Comparison of ENCODE assay signal across 8 mouse cellular contexts in the genomic region with DNA sequence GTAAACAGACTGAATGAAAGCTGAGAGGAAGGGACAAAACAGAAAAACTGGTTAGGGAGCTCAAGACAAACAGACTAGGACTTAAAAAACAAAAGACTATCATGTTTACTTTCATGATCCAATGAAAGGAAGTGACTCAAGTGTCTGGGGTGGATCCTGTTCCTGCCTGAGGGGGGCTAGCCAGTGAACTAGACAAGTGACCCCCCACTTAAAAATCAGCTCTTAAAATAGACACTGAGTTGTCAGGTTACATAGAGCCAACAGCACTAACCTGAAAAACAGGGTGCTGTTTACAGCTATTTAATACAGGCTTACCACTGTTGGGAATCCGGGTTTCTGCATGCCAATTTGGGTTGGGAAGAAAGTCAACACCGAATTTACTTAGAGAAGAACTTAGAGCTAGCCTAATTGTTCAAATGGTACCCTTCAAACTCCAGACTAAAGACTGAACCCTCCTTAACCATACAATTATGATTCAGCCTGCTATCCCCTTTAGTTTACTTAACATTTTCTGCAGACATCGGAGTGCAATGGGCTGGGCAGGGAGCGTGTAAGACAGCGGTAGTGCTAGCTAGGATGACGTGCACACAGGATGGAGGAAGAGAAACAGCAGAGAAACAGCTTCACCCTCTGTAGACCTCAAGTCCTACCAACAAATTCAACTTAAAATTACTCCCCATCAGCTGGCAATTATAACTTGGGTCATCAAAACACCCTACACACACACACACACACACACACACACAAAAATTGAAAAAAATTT. TPM values are rescaled to one million over a fixed set of nuclear protein-coding genes. Genes with fewer than 3 reads are reported as not detected.
A peak's percentile ranks its signal among the peaks of the same experiment; 100 is the strongest.
DNase-seq lines count a peak whose midpoint lies in the region; ATAC-seq and TF ChIP-seq lines count a peak whose summit lies in the region.

No protein-coding gene starts in this region.

- intact Hi-C loops in left cerebral cortex, postnatal 25 days (cut with DNase I) = no loop called here

- 66% methylated on average over 6 of the region's 6 CpGs for WGBS in kidney, embryonic 14.5 days
- WGBS in hindbrain, embryonic 11.5 days = 89% methylated on average over 6 of the region's 6 CpGs

- H3K4me3 ChIP-seq in kidney, embryonic 14.5 days (ENCODE audit: low read length) = no peak overlapping the region
- peak overlapping the region; percentile 42; the same call in 1 of the 2 replicates for H3K4me3 ChIP-seq in G1E (ENCODE audit: low read depth, low read length)
- no peak overlapping the region for H3K4me3 ChIP-seq in hindbrain, embryonic 11.5 days (ENCODE audit: low read depth, low read length)

- H3K36me3 ChIP-seq in kidney, embryonic 14.5 days (ENCODE audit: control insufficient read depth, insufficient read depth, low read length) = peaks cover 7% of the 10 kb centered on the region; the same call in 1 of the 2 replicates
- H3K36me3 ChIP-seq in G1E (replicated peaks) = peaks cover 55% of the 10 kb centered on the region
- H3K36me3 ChIP-seq in hindbrain, embryonic 11.5 days (ENCODE audit: control insufficient read depth, insufficient read depth, low read length) = no peaks in the 10 kb centered on the region

- H3K27ac ChIP-seq in kidney, embryonic 14.5 days (ENCODE audit: low read depth, low read length) = no peak overlapping the region
- no peak overlapping the region for H3K27ac ChIP-seq in hindbrain, embryonic 11.5 days (ENCODE audit: low read depth, low read length)

- peaks cover 20% of the 10 kb centered on the region for H3K4me1 ChIP-seq in kidney, embryonic 14.5 days (ENCODE audit: control insufficient read depth, insufficient read depth, low read length)
- H3K4me1 ChIP-seq in G1E (ENCODE audit: insufficient read depth, low read depth, low read length) = peaks cover 72% of the 10 kb centered on the region
- H3K4me1 ChIP-seq in hindbrain, embryonic 11.5 days (replicated peaks; ENCODE audit: control insufficient read depth, insufficient read depth, low read length) = 0 out of 2 replicates have a peak, but pooled peaks cover 2% of the 10 kb centered on the region

- H3K9ac ChIP-seq in kidney, embryonic 14.5 days (ENCODE audit: low read depth, low read length) = no peak overlapping the region
- no peak overlapping the region for H3K9ac ChIP-seq in hindbrain, embryonic 11.5 days (ENCODE audit: low read depth, low read length)

- TF ChIP-seq CTCF in G1E (IDR thresholded peaks at IDR 0.05; ENCODE audit: low read depth, low read length) = no peak

- no peak for ATAC-seq in kidney, embryonic 14.5 days (ENCODE audit: low FRiP score, low TSS enrichment)
- no peak for ATAC-seq in G1E (ENCODE audit: extremely low read depth, insufficient number of reproducible peaks, low FRiP score, poor library complexity, severe bottlenecking)
- ATAC-seq in hindbrain, embryonic 11.5 days (ENCODE audit: low FRiP score) = no peak

- no peaks in the 10 kb centered on the region for H3K27me3 ChIP-seq in kidney, embryonic 14.5 days (ENCODE audit: control insufficient read depth, insufficient read depth, low read length)
- H3K27me3 ChIP-seq in G1E (ENCODE audit: insufficient read depth, low read length) = no peaks in the 10 kb centered on the region
- no peaks in the 10 kb centered on the region for H3K27me3 ChIP-seq in hindbrain, embryonic 11.5 days (ENCODE audit: control insufficient read depth, insufficient read depth, low read length)

- no peak for DNase-seq in kidney, postnatal 25 days
- no peak for DNase-seq in G1E (ENCODE audit: low spot score)
- no peak for DNase-seq in hindbrain, embryonic 11.5 days (ENCODE audit: low spot score)
- DNase-seq in lung, postnatal 10 days = peak; percentile 41
- no peak for DNase-seq in frontal cortex, adult 2 months (ENCODE audit: extremely low spot score in 1 of 2, low spot score in 1 of 2)
- no peak for DNase-seq in left cerebral cortex, postnatal 25 days (ENCODE audit: low spot score in 2 of 2)
- no peak for DNase-seq in adrenal gland, postnatal 10 days

- peak overlapping the region; percentile 86; the same call in 1 of the 2 replicates for H3K4me2 ChIP-seq in kidney, embryonic 14.5 days (replicated peaks; ENCODE audit: low read depth, low read length)
- 0 out of 2 replicates have a peak overlapping the region, but pooled peaks have one; percentile 12 for H3K4me2 ChIP-seq in hindbrain, embryonic 11.5 days (replicated peaks; ENCODE audit: low read depth, low read length)

- no peaks in the 10 kb centered on the region for H3K9me3 ChIP-seq in kidney, embryonic 14.5 days (ENCODE audit: control insufficient read depth, low read length)
- H3K9me3 ChIP-seq in G1E (replicated peaks) = peaks cover 2% of the 10 kb centered on the region; the same call in 1 of the 2 replicates
- H3K9me3 ChIP-seq in hindbrain, embryonic 11.5 days (ENCODE audit: control insufficient read depth, low read length) = no peaks in the 10 kb centered on the region

RNA-seq across cellular contexts. Expression of gene Ddi2, which starts 2.3 kb away (rescaled TPM):
- 11.0 and 20.6 TPM in 2 replicates for polyA plus RNA-seq in kidney, embryonic 14.5 days (2014; fragmentation: Nextera tagmentation; extraction: Ambion mirVana)
- total RNA-seq in G1E (2014; fragmentation: Nextera tagmentation) (40.8 and 45.4 TPM in 2 replicates), G1E (2017) (25.6 and 27.9 TPM in 2 replicates)
- polyA plus RNA-seq in G1E (2012) = 13.2 and 17.8 TPM in 2 replicates
- polyA plus RNA-seq in hindbrain, embryonic 11.5 days (2014; fragmentation: Nextera tagmentation; extraction: Ambion mirVana) = 15.0 and 18.9 TPM in 2 replicates
- polyA plus RNA-seq in frontal cortex, adult 2 months (2012; rRNA removed) = 18.7 and 19.0 TPM in 2 replicates
- 10 to 100 TPM; 39.8 to 41.1 TPM for total RNA-seq in left cerebral cortex, postnatal 25 days (2021)
- 10 to 100 TPM; 48.6 to 59.9 TPM for total RNA-seq in adrenal gland, postnatal 10 days (2021)

RNA-seq across cellular contexts. Expression of gene Agmat, which starts 25.5 kb away (rescaled TPM):
- 1.1 and 1.6 TPM in 2 replicates for polyA plus RNA-seq in kidney, embryonic 14.5 days (2014; fragmentation: Nextera tagmentation; extraction: Ambion mirVana)
- total RNA-seq in G1E (2014; fragmentation: Nextera tagmentation) (not detected in 2 replicates), G1E (2017) (0.05 TPM in 1 of 2 replicates, not detected in the other)
- 0.04 TPM in 1 of 2 replicates, not detected in the other for polyA plus RNA-seq in G1E (2012)
- polyA plus RNA-seq in hindbrain, embryonic 11.5 days (2014; fragmentation: Nextera tagmentation; extraction: Ambion mirVana) = 0.14 TPM in 1 of 2 replicates, not detected in the other
- polyA plus RNA-seq in frontal cortex, adult 2 months (2012; rRNA removed) = 0.40 and 1.1 TPM in 2 replicates
- under 1 TPM; 0.60 to 0.94 TPM for total RNA-seq in left cerebral cortex, postnatal 25 days (2021)
- 10 to 100 TPM; 15.6 to 34.4 TPM for total RNA-seq in adrenal gland, postnatal 10 days (2021)

RNA-seq across cellular contexts. Expression of gene Rsc1a1, which starts 35.5 kb away (rescaled TPM):
- polyA plus RNA-seq in kidney, embryonic 14.5 days (2014; fragmentation: Nextera tagmentation; extraction: Ambion mirVana) = not detected in 2 replicates
- total RNA-seq in G1E (2014; fragmentation: Nextera tagmentation) (15.0 and 22.3 TPM in 2 replicates), G1E (2017) (7.3 and 9.9 TPM in 2 replicates)
- 2.4 TPM in 1 of 2 replicates, not detected in the other for polyA plus RNA-seq in G1E (2012)
- polyA plus RNA-seq in hindbrain, embryonic 11.5 days (2014; fragmentation: Nextera tagmentation; extraction: Ambion mirVana) = 1.9 and 2.0 TPM in 2 replicates
- polyA plus RNA-seq in frontal cortex, adult 2 months (2012; rRNA removed) = 6.1 and 9.0 TPM in 2 replicates
- total RNA-seq in left cerebral cortex, postnatal 25 days (2021) = 1 to 10 TPM in 1 of 2 experiments, under 1 TPM in 1; 0.30 to 2.4 TPM
- 1 to 10 TPM; 2.8 to 3.5 TPM for total RNA-seq in adrenal gland, postnatal 10 days (2021)

RNA-seq across cellular contexts. Expression of gene Plekhm2, which starts 56.2 kb away (rescaled TPM):
- 3.5 and 6.8 TPM in 2 replicates for polyA plus RNA-seq in kidney, embryonic 14.5 days (2014; fragmentation: Nextera tagmentation; extraction: Ambion mirVana)
- total RNA-seq in G1E (2014; fragmentation: Nextera tagmentation) (20.2 and 29.0 TPM in 2 replicates), G1E (2017) (7.5 and 8.3 TPM in 2 replicates)
- polyA plus RNA-seq in G1E (2012) = 20.0 and 21.5 TPM in 2 replicates
- polyA plus RNA-seq in hindbrain, embryonic 11.5 days (2014; fragmentation: Nextera tagmentation; extraction: Ambion mirVana) = 2.5 and 3.0 TPM in 2 replicates
- 85.6 and 92.9 TPM in 2 replicates for polyA plus RNA-seq in frontal cortex, adult 2 months (2012; rRNA removed)
- total RNA-seq in left cerebral cortex, postnatal 25 days (2021) = 10 to 100 TPM; 74.6 to 75.2 TPM
- 10 to 100 TPM; 37.6 to 42.2 TPM for total RNA-seq in adrenal gland, postnatal 10 days (2021)
